Mouse (Mus musculus) forebrain, embryonic 14.5 days (tissue): Measurements from ENCODE around the gene Fhdc1. TPM values are rescaled to one million over a fixed set of nuclear protein-coding genes. Genes with fewer than 3 reads are reported as not detected.
A peak's percentile ranks its signal among the peaks of the same experiment; 100 is the strongest.

ENCODE experiments used
- ATAC-seq: fragments of 200-750 bp; cut with Nextera tagmentation; 2 replicates; pipeline ENCODE4 v1.8.0; 2017; ENCODE audit warnings: mild to moderate bottlenecking, moderate library complexity
- DNase-seq: peaks from one replicate; pipeline ENCODE4 v3.0.0-alpha.2; 2015; ENCODE audit warnings: low spot score
- H3K27ac ChIP-seq: fragments of 300-500 bp; sonication (generic); 2 replicates; pipeline ENCODE4 v1.5.1; 2014; ENCODE audit warnings: low read depth, mild to moderate bottlenecking, control low read depth, low read length, moderate library complexity
- H3K27me3 ChIP-seq: fragments of 300-500 bp; sonication (generic); replicated peaks from 2 replicates; pipeline ENCODE4 v1.6.1; 2014; ENCODE audit warnings: low read length, control low read depth, mixed read lengths; ENCODE audit not compliant: control insufficient read depth, insufficient read depth
- H3K36me3 ChIP-seq: fragments of 300-500 bp; sonication (generic); 2 replicates; pipeline ENCODE4 v1.6.1; 2014; ENCODE audit warnings: low read length, control low read depth; ENCODE audit not compliant: control insufficient read depth, insufficient read depth
- H3K4me1 ChIP-seq: fragments of 300-500 bp; sonication (generic); 2 replicates; pipeline ENCODE4 v1.6.1; 2014; ENCODE audit warnings: antibody characterized with exemption, low read length, control low read depth; ENCODE audit not compliant: control insufficient read depth, insufficient read depth
- H3K4me2 ChIP-seq: fragments of 300-500 bp; sonication (generic); 2 replicates; pipeline ENCODE4 v1.6.1; 2014; ENCODE audit warnings: mild to moderate bottlenecking, control low read depth, low read length
- H3K4me3 ChIP-seq: fragments of 300-500 bp; sonication (generic); 2 replicates; pipeline ENCODE4 v1.5.1; 2014; ENCODE audit warnings: low read depth, low read length, control low read depth
- H3K9ac ChIP-seq: fragments of 300-500 bp; sonication (generic); 2 replicates; pipeline ENCODE4 v1.6.1; 2014; ENCODE audit warnings: mild to moderate bottlenecking, low read length, control low read depth, moderate library complexity
- H3K9me3 ChIP-seq: fragments of 300-500 bp; sonication (generic); replicated peaks from 2 replicates; pipeline ENCODE4 v1.6.1; 2016; ENCODE audit warnings: low read length, control low read depth, mixed read lengths; ENCODE audit not compliant: control insufficient read depth
- WGBS: fragments of 180-500 bp; shearing (Covaris S2); extraction: QIAGEN DNeasy Blood & Tissue Kit; methylation state at CpG from one replicate; pipeline ENCODE4 v1.1.7; 2014; 5-methylcytosine and 5-hydroxymethylcytosine counted together
- polyA plus RNA-seq: library from polyadenylated mRNA; unstranded; fragments of >200 nt; fragmentation: Nextera tagmentation; extraction: Ambion mirVana; gene quantifications from 2 replicates; pipeline ENCODE4 v1.2.1, GENCODE M21; 2014

Fhdc1 gene
- polyA plus RNA-seq, 1 experiment from 2014 or later, result 1.3 TPM

- no peak for DNase-seq
- WGBS, result 78% methylated on average over 10 of the region's 10 CpGs
These were observed 20.3 kb upstream of the Fhdc1 start for GRCm38 (mm10) chr3:84500491-84500890.

GRCm38 (mm10) chr3:84497718-84498117 lies 17.5 kb upstream of the Fhdc1 start:
- Histone ChIP-seq H3K4me2 (no peak overlapping the region), H3K4me3 (no peak overlapping the region), H3K4me1 (no peaks in the 10 kb centered on the region), H3K9me3 (no peaks in the 10 kb centered on the region), H3K36me3 (no peaks in the 10 kb centered on the region), H3K27ac (no peak overlapping the region), H3K9ac (no peak overlapping the region), H3K27me3 (no peaks in the 10 kb centered on the region)
- WGBS, result 88% methylated on average over 11 of the region's 11 CpGs
- ATAC-seq (no peak), DNase-seq (no peak)

More at GRCm38 (mm10) chr3:84500491-84500890, 20.3 kb upstream of the Fhdc1 start:
- Histone ChIP-seq H3K9me3 (no peaks in the 10 kb centered on the region), H3K4me3 (no peak overlapping the region), H3K9ac (no peak overlapping the region), H3K27ac (no peak overlapping the region), H3K36me3 (0 out of 2 replicates have a peak, but pooled peaks cover 5% of the 10 kb centered on the region), H3K27me3 (no peaks in the 10 kb centered on the region), H3K4me1 (no peaks in the 10 kb centered on the region), H3K4me2 (no peak overlapping the region)
- no peak for ATAC-seq

GRCm38 (mm10) chr3:84492657-84493056 lies 12.4 kb upstream of the Fhdc1 start:
- H3K9ac ChIP-seq, result no peak overlapping the region
- no peaks in the 10 kb centered on the region for H3K27me3 ChIP-seq
- DNase-seq (no peak), ATAC-seq (no peak)
- no peaks in the 10 kb centered on the region for H3K9me3 ChIP-seq
- WGBS, result 97% methylated on average over 8 of the region's 8 CpGs
- no peaks in the 10 kb centered on the region for H3K36me3 ChIP-seq
- H3K4me3 ChIP-seq, result no peak overlapping the region
- no peak overlapping the region for H3K4me2 ChIP-seq
- H3K27ac ChIP-seq, result no peak overlapping the region
- no peaks in the 10 kb centered on the region for H3K4me1 ChIP-seq

GRCm38 (mm10) chr3:84492148-84492547 lies 11.9 kb upstream of the Fhdc1 start:
- Histone ChIP-seq H3K27ac (no peak overlapping the region), H3K4me3 (no peak overlapping the region), H3K9ac (no peak overlapping the region), H3K27me3 (no peaks in the 10 kb centered on the region), H3K4me1 (no peaks in the 10 kb centered on the region), H3K4me2 (no peak overlapping the region), H3K36me3 (no peaks in the 10 kb centered on the region), H3K9me3 (no peaks in the 10 kb centered on the region)
- no peak for ATAC-seq
- DNase-seq, result no peak
- 80% methylated on average over 4 of the region's 4 CpGs for WGBS

GRCm38 (mm10) chr3:84488716-84489115 lies 8.5 kb upstream of the Fhdc1 start:
- no peak overlapping the region for H3K27ac ChIP-seq
- no peaks in the 10 kb centered on the region for H3K9me3 ChIP-seq
- no peaks in the 10 kb centered on the region for H3K36me3 ChIP-seq
- 26% methylated on average over 6 of the region's 6 CpGs for WGBS
- ATAC-seq (no peak), DNase-seq (no peak)
- H3K4me1 ChIP-seq, result no peaks in the 10 kb centered on the region
- H3K9ac ChIP-seq, result no peak overlapping the region
- no peaks in the 10 kb centered on the region for H3K27me3 ChIP-seq
- no peak overlapping the region for H3K4me2 ChIP-seq
- no peak overlapping the region for H3K4me3 ChIP-seq

- no peak for DNase-seq
- no peak overlapping the region for H3K4me3 ChIP-seq
- no peak overlapping the region for H3K27ac ChIP-seq
- 83% methylated on average over 3 of the region's 3 CpGs for WGBS
- H3K27me3 ChIP-seq, result 0 out of 2 replicates have a peak, but pooled peaks cover 9% of the 10 kb centered on the region
- no peak for ATAC-seq
- no peak overlapping the region for H3K4me2 ChIP-seq
- H3K4me1 ChIP-seq, result no peaks in the 10 kb centered on the region; the same call in 1 of the 2 replicates
- H3K9ac ChIP-seq, result no peak overlapping the region
- no peaks in the 10 kb centered on the region for H3K9me3 ChIP-seq
- no peaks in the 10 kb centered on the region for H3K36me3 ChIP-seq
These were observed 4.7 kb upstream of the Fhdc1 start for GRCm38 (mm10) chr3:84484891-84485290.

- peaks cover 4% of the 10 kb centered on the region; the same call in 1 of the 2 replicates for H3K4me1 ChIP-seq
- DNase-seq, result no peak
- no peaks in the 10 kb centered on the region for H3K9me3 ChIP-seq
- 95% methylated on average over 4 of the region's 4 CpGs for WGBS
- 0 out of 2 replicates have a peak, but pooled peaks cover 13% of the 10 kb centered on the region for H3K27me3 ChIP-seq
- H3K4me2 ChIP-seq, result no peak overlapping the region
- no peak for ATAC-seq
- no peaks in the 10 kb centered on the region for H3K36me3 ChIP-seq
- H3K4me3 ChIP-seq, result no peak overlapping the region
- H3K27ac ChIP-seq, result no peak overlapping the region
- no peak overlapping the region for H3K9ac ChIP-seq
These were observed 4.1 kb upstream of the Fhdc1 start for GRCm38 (mm10) chr3:84484333-84484732.

GRCm38 (mm10) chr3:84482121-84482520 lies 1.9 kb upstream of the Fhdc1 start:
- Histone ChIP-seq H3K4me2 (no peak overlapping the region), H3K4me3 (no peak overlapping the region), H3K9me3 (no peaks in the 10 kb centered on the region), H3K36me3 (no peaks in the 10 kb centered on the region), H3K4me1 (peaks cover 8% of the 10 kb centered on the region; the same call in 1 of the 2 replicates), H3K9ac (no peak overlapping the region), H3K27ac (no peak overlapping the region), H3K27me3 (peaks cover 34% of the 10 kb centered on the region)
- ATAC-seq, result no peak
- DNase-seq, result no peak
- 71% methylated on average over 6 of the region's 6 CpGs for WGBS

GRCm38 (mm10) chr3:84481104-84481503 lies 875 bp upstream of the Fhdc1 start:
- peaks cover 38% of the 10 kb centered on the region for H3K27me3 ChIP-seq

More at GRCm38 (mm10) chr3:84481104-84481503, 875 bp upstream of the Fhdc1 start:
- no peak overlapping the region for H3K9ac ChIP-seq
- peak overlapping the region; percentile 100 for H3K4me2 ChIP-seq
- ATAC-seq, result no peak
- no peaks in the 10 kb centered on the region for H3K36me3 ChIP-seq
- peak overlapping the region; percentile 59 for H3K4me3 ChIP-seq
- DNase-seq, result peak; percentile 55
- 2% methylated on average over 11 of the region's 11 CpGs for WGBS
- H3K27ac ChIP-seq, result no peak overlapping the region
- no peaks in the 10 kb centered on the region for H3K9me3 ChIP-seq
- H3K4me1 ChIP-seq, result peaks cover 8% of the 10 kb centered on the region; the same call in 1 of the 2 replicates
